Mouse (Mus musculus) forebrain, embryonic 14.5 days (tissue): Measurements from ENCODE around the gene Itga11. TPM values are rescaled to one million over a fixed set of nuclear protein-coding genes. Genes with fewer than 3 reads are reported as not detected.

Source experiments
- ATAC-seq: fragments of 200-750 bp; cut with Nextera tagmentation; 2 replicates; pipeline ENCODE4 v1.8.0; 2017; ENCODE audit warnings: mild to moderate bottlenecking, moderate library complexity
- DNase-seq: peaks from one replicate; pipeline ENCODE4 v3.0.0-alpha.2; 2015; ENCODE audit warnings: low spot score
- H3K27ac ChIP-seq: fragments of 300-500 bp; sonication (generic); 2 replicates; pipeline ENCODE4 v1.5.1; 2014; ENCODE audit warnings: low read depth, mild to moderate bottlenecking, control low read depth, low read length, moderate library complexity
- H3K27me3 ChIP-seq: fragments of 300-500 bp; sonication (generic); replicated peaks from 2 replicates; pipeline ENCODE4 v1.6.1; 2014; ENCODE audit warnings: low read length, control low read depth, mixed read lengths; ENCODE audit not compliant: control insufficient read depth, insufficient read depth
- H3K36me3 ChIP-seq: fragments of 300-500 bp; sonication (generic); 2 replicates; pipeline ENCODE4 v1.6.1; 2014; ENCODE audit warnings: low read length, control low read depth; ENCODE audit not compliant: control insufficient read depth, insufficient read depth
- H3K4me1 ChIP-seq: fragments of 300-500 bp; sonication (generic); 2 replicates; pipeline ENCODE4 v1.6.1; 2014; ENCODE audit warnings: antibody characterized with exemption, low read length, control low read depth; ENCODE audit not compliant: control insufficient read depth, insufficient read depth
- H3K4me2 ChIP-seq: fragments of 300-500 bp; sonication (generic); 2 replicates; pipeline ENCODE4 v1.6.1; 2014; ENCODE audit warnings: mild to moderate bottlenecking, control low read depth, low read length
- H3K4me3 ChIP-seq: fragments of 300-500 bp; sonication (generic); 2 replicates; pipeline ENCODE4 v1.5.1; 2014; ENCODE audit warnings: low read depth, low read length, control low read depth
- H3K9ac ChIP-seq: fragments of 300-500 bp; sonication (generic); 2 replicates; pipeline ENCODE4 v1.6.1; 2014; ENCODE audit warnings: mild to moderate bottlenecking, low read length, control low read depth, moderate library complexity
- H3K9me3 ChIP-seq: fragments of 300-500 bp; sonication (generic); replicated peaks from 2 replicates; pipeline ENCODE4 v1.6.1; 2016; ENCODE audit warnings: low read length, control low read depth, mixed read lengths; ENCODE audit not compliant: control insufficient read depth
- WGBS: fragments of 180-500 bp; shearing (Covaris S2); extraction: QIAGEN DNeasy Blood & Tissue Kit; methylation state at CpG from one replicate; pipeline ENCODE4 v1.1.7; 2014; 5-methylcytosine and 5-hydroxymethylcytosine counted together
- polyA plus RNA-seq: library from polyadenylated mRNA; unstranded; fragments of >200 nt; fragmentation: Nextera tagmentation; extraction: Ambion mirVana; gene quantifications from 2 replicates; pipeline ENCODE4 v1.2.1, GENCODE M21; 2014

Gene Itga11
- polyA plus RNA-seq, 1 experiment from 2014 or later, result 0.85 TPM

DNA sequence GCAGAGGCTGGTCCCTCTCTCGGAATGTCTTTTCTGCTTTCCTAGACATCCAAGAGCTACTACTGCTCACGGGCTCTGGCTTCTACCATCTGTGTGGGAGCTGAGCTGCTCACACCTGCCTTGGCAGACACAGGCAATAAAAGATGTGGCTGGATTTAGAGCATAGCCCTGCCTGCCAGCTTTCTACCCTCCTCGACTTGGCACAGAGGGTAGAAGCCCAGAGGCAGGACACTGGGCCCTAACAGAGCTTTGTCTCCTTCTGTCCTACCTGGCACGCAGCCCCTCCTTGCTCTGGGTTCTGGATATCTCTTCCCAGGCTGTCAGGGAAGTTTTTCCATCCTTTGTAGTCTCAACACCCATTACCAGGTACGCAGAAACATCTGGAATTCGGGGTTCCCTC lies 45.1 kb downstream of the Itga11 start:
- 69% methylated on average over 6 of the region's 6 CpGs for WGBS
- H3K4me1 ChIP-seq, result no peaks in the 10 kb centered on the region; the same call in 1 of the 2 replicates
- no peak overlapping the region for H3K4me2 ChIP-seq
- ATAC-seq (no peak), DNase-seq (peak; percentile 21)
- H3K27ac ChIP-seq, result no peak overlapping the region
- no peak overlapping the region for H3K9ac ChIP-seq
- no peak overlapping the region for H3K4me3 ChIP-seq
- no peaks in the 10 kb centered on the region for H3K27me3 ChIP-seq
- no peaks in the 10 kb centered on the region for H3K9me3 ChIP-seq
- no peaks in the 10 kb centered on the region for H3K36me3 ChIP-seq

GRCm38 (mm10) chr9:62724175-62724574 lies 46.5 kb downstream of the Itga11 start:
- Histone ChIP-seq H3K4me1 (no peaks in the 10 kb centered on the region), H3K27me3 (no peaks in the 10 kb centered on the region), H3K36me3 (no peaks in the 10 kb centered on the region), H3K4me2 (no peak overlapping the region), H3K9ac (no peak overlapping the region), H3K27ac (no peak overlapping the region), H3K4me3 (no peak overlapping the region), H3K9me3 (no peaks in the 10 kb centered on the region)
- ATAC-seq (no peak), DNase-seq (no peak)
- 92% methylated on average over 9 of the region's 9 CpGs for whole genome bisulfite sequencing

DNA sequence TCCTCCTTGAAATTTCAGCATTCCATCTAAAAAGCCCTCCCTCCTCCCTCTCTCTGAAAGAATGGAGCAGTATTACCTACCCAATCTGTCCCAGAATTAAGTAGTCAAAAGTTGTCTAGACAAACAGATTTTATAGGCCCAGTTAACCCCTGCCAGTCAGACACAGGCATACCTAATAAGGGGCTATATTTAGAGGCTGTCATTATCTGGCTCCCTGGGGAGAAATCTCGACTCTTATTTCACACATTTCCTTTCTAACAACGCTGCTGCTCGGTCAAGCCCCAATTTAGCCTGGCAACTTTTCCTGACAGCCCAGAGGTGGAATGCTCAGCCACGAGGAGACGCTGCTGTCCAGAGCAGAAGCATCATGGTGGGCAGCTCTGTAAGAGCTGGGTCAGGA lies 47.6 kb downstream of the Itga11 start:
- DNase-seq (no peak), ATAC-seq (no peak)
- no peak overlapping the region for H3K4me3 ChIP-seq
- H3K9me3 ChIP-seq, result no peaks in the 10 kb centered on the region
- H3K4me1 ChIP-seq, result no peaks in the 10 kb centered on the region
- H3K9ac ChIP-seq, result no peak overlapping the region
- H3K27ac ChIP-seq, result no peak overlapping the region
- no peaks in the 10 kb centered on the region for H3K36me3 ChIP-seq
- H3K4me2 ChIP-seq, result no peak overlapping the region
- 20% methylated on average over 5 of the region's 5 CpGs for WGBS
- no peaks in the 10 kb centered on the region for H3K27me3 ChIP-seq

DNA sequence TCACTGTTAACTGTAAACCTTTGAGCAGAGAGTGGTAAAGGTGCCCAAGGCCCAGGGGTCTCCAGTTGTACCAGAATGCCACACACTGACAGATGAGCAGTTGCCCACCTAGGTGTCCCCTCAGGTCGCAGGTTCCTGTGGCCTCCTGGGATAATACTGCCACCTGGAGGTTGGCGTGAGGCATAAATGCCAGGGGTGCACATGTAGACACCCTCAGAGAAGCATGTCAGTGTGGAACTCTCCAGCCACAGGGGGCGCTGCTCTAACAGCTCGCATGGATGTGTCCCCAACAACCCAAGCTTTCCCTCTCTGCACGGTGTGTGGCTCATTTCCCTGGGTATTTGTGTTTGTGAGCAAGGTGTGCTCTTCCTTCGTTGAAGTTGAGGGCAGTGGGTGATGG lies 48.8 kb downstream of the Itga11 start:
- ATAC-seq, result no peak
- H3K27me3 ChIP-seq, result no peaks in the 10 kb centered on the region
- no peak for DNase-seq
- H3K4me1 ChIP-seq, result no peaks in the 10 kb centered on the region
- H3K9ac ChIP-seq, result no peak overlapping the region
- no peak overlapping the region for H3K4me3 ChIP-seq
- no peak overlapping the region for H3K4me2 ChIP-seq
- no peaks in the 10 kb centered on the region for H3K9me3 ChIP-seq
- no peak overlapping the region for H3K27ac ChIP-seq
- 51% methylated on average over 6 of the region's 6 CpGs for WGBS
- no peaks in the 10 kb centered on the region for H3K36me3 ChIP-seq

DNA sequence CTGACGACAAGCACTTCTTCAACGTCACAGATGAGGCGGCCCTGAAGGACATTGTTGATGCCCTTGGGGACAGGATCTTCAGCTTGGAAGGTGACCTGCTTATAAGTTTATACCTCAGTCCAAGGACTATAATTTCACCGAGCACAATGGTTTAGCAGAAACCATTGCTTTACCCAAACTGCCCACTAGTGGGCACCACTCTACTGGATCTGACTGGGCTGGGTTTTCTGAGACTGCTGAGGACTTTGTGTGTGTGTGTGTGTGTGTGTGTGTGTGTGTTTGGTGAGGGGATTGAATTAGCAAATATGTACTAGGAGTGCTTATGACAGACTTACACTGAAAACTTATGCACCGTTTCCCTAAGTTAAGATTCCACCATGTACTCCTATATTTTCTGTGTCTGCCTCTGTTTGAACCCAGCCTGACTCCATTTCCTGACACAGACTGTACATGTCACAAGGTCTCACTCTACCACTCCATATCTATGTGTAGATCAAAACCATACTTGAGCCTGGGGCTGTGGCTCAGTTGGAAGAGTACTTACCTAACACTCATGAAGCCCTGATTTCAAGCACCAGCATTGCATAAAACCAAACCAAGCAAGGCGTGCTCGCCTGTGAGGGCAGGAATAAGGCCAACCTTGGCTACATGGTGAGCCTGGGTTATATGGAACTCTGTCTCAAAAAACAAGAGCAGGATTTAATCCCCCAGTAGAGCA lies 67.1 kb downstream of the Itga11 start:
- WGBS, result 57% methylated on average over 7 of the region's 7 CpGs
- Histone ChIP-seq H3K27ac (no peak overlapping the region), H3K36me3 (no peaks in the 10 kb centered on the region), H3K9me3 (no peaks in the 10 kb centered on the region), H3K9ac (no peak overlapping the region), H3K4me3 (no peak overlapping the region), H3K4me2 (no peak overlapping the region), H3K4me1 (no peaks in the 10 kb centered on the region), H3K27me3 (no peaks in the 10 kb centered on the region)
- ATAC-seq (no peak), DNase-seq (peak; percentile 62)

GRCm38 (mm10) chr9:62746646-62747045 lies 69.0 kb downstream of the Itga11 start:
- Histone ChIP-seq H3K27me3 (no peaks in the 10 kb centered on the region), H3K9me3 (no peaks in the 10 kb centered on the region; the same call in 1 of the 2 replicates), H3K36me3 (no peaks in the 10 kb centered on the region), H3K9ac (no peak overlapping the region), H3K4me3 (no peak overlapping the region), H3K4me2 (no peak overlapping the region), H3K4me1 (no peaks in the 10 kb centered on the region), H3K27ac (no peak overlapping the region)
- 85% methylated on average over 6 of the region's 6 CpGs for WGBS
- DNase-seq (no peak), ATAC-seq (no peak)

DNA sequence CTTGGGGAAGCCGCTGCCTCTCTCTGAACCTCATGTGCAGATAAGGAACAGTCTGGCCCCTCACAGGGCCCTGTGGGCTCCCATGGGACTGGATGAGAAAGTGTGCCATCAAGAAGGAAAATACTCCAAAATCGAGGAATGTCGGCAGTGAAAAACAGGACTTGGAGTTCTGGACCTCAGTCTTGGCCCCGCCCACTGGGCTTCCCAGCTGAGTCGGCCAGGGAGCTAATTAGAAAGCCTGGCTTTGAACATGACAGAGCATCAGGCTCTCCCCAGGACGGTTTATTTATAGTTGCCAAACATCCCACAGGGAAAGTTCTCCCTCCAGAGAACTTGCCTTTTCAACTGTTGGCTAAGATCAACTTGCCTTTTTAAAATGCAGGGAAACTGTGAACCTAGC lies 72.0 kb downstream of the Itga11 start:
- no peak for ATAC-seq
- no peak for DNase-seq
- no peak overlapping the region for H3K4me2 ChIP-seq

GRCm38 (mm10) chr9:62750381-62750780 lies 72.8 kb downstream of the Itga11 start:
- no peak overlapping the region for H3K4me2 ChIP-seq
- no peaks in the 10 kb centered on the region for H3K36me3 ChIP-seq
- H3K4me1 ChIP-seq, result no peaks in the 10 kb centered on the region
- H3K4me3 ChIP-seq, result no peak overlapping the region
- H3K9ac ChIP-seq, result no peak overlapping the region
- ATAC-seq, result no peak
- 88% methylated on average over 11 of the region's 11 CpGs for WGBS
- no peak for DNase-seq
- H3K27me3 ChIP-seq, result no peaks in the 10 kb centered on the region
- H3K9me3 ChIP-seq, result no peaks in the 10 kb centered on the region; the same call in 1 of the 2 replicates
- no peak overlapping the region for H3K27ac ChIP-seq

More for the DNA sequence above, 72.0 kb downstream of the Itga11 start:
- H3K9me3 ChIP-seq, result no peaks in the 10 kb centered on the region; the same call in 1 of the 2 replicates
- H3K4me1 ChIP-seq, result no peaks in the 10 kb centered on the region
- WGBS, result 65% methylated on average over 6 of the region's 6 CpGs
- H3K27me3 ChIP-seq, result no peaks in the 10 kb centered on the region
- H3K27ac ChIP-seq, result no peak overlapping the region
- no peak overlapping the region for H3K4me3 ChIP-seq
- no peak overlapping the region for H3K9ac ChIP-seq
- H3K36me3 ChIP-seq, result no peaks in the 10 kb centered on the region

DNA sequence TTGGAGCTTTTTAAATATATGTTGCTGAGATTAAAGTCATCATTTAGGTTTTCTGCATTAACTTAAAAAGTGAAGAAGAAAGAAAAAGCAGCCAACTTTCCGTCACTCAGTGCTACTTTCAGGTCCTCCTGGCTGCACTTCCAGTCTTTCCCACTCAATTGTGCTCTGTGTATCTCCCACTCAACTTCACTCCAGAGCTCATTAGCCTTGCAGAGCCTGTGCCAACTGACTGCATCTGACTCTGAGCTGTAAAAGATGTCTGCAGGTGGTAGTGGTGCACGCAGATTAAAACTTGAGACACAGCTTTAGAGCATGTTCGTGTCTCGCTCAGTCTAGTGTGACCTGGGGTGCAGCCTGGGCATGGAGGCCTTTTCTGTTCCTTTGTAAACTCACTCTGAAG lies 80.7 kb downstream of the Itga11 start:
- Histone ChIP-seq H3K27me3 (no peaks in the 10 kb centered on the region), H3K4me3 (no peak overlapping the region), H3K27ac (no peak overlapping the region), H3K4me1 (no peaks in the 10 kb centered on the region), H3K36me3 (no peaks in the 10 kb centered on the region), H3K9ac (no peak overlapping the region), H3K9me3 (no peaks in the 10 kb centered on the region), H3K4me2 (no peak overlapping the region)
- DNase-seq (no peak), ATAC-seq (no peak)
- 58% methylated on average over 4 of the region's 4 CpGs for WGBS
